Mouse (Mus musculus) stomach, embryonic 15.5 days (tissue): Measurements from ENCODE around the gene Rasal1. TPM values are rescaled to one million over a fixed set of nuclear protein-coding genes. Genes with fewer than 3 reads are reported as not detected.

Source experiments
- ATAC-seq: fragments of 200-750 bp; cut with Nextera tagmentation; 2 replicates; pipeline ENCODE4 v1.8.0; 2017; ENCODE audit warnings: low read depth, moderate number of reproducible peaks, moderate TSS enrichment; ENCODE audit not compliant: insufficient read depth, low FRiP score
- H3K27ac ChIP-seq: fragments of 300-500 bp; sonication (generic); 2 replicates; pipeline ENCODE4 v1.5.1; 2015; ENCODE audit warnings: mild to moderate bottlenecking, inconsistent platforms
- H3K27me3 ChIP-seq: fragments of 300-500 bp; sonication (generic); replicated peaks from 2 replicates; pipeline ENCODE4 v1.6.1; 2015; ENCODE audit warnings: inconsistent platforms
- H3K36me3 ChIP-seq: fragments of 300-500 bp; sonication (generic); 2 replicates; pipeline ENCODE4 v1.6.1; 2015; ENCODE audit warnings: inconsistent platforms
- H3K4me1 ChIP-seq: fragments of 300-500 bp; sonication (generic); 2 replicates; pipeline ENCODE4 v1.6.1; 2015; ENCODE audit warnings: inconsistent platforms
- H3K4me2 ChIP-seq: fragments of 300-500 bp; sonication (generic); 2 replicates; pipeline ENCODE4 v1.6.1; 2015; ENCODE audit warnings: mild to moderate bottlenecking, inconsistent platforms
- H3K4me3 ChIP-seq: fragments of 300-500 bp; sonication (generic); replicated peaks from 2 replicates; pipeline ENCODE4 v1.5.1; 2015; ENCODE audit warnings: inconsistent platforms
- H3K9ac ChIP-seq: fragments of 300-500 bp; sonication (generic); 2 replicates; pipeline ENCODE4 v1.6.1; 2015; ENCODE audit warnings: inconsistent platforms
- H3K9me3 ChIP-seq: fragments of 300-500 bp; sonication (generic); 2 replicates; pipeline ENCODE4 v1.6.1; 2016; ENCODE audit warnings: inconsistent platforms
- WGBS: fragments of 180-500 bp; shearing (Covaris S2); methylation state at CpG from one replicate; pipeline ENCODE4 v1.1.7; 2015; 5-methylcytosine and 5-hydroxymethylcytosine counted together
- polyA plus RNA-seq: library from polyadenylated mRNA; unstranded; fragments of >200 nt; fragmentation: Nextera tagmentation; extraction: Ambion mirVana; gene quantifications from 2 replicates; pipeline ENCODE4 v1.2.1, GENCODE M21; 2015

Gene Rasal1
- 0.34 and 0.54 TPM in 2 replicates for polyA plus RNA-seq

- Histone ChIP-seq H3K9me3 (no peaks in the 10 kb centered on the region), H3K36me3 (no peaks in the 10 kb centered on the region), H3K27me3 (peaks cover 36% of the 10 kb centered on the region), H3K9ac (no peak within 1 kb of the TSS), H3K4me2 (peak within 1 kb of the TSS; percentile 59), H3K27ac (no peak within 1 kb of the TSS), H3K4me1 (peaks cover 15% of the 10 kb centered on the region), H3K4me3 (peak within 1 kb of the TSS; percentile 32)
- 0 out of 2 replicates have a peak, but pooled peaks have one; percentile 54 for ATAC-seq
- WGBS: under 1% methylated on average over 50 of the region's 53 CpGs
Measured at GRCm38 (mm10) chr5:120648569-120649373, at the start of gene Rasal1. Rasal1 (plus strand) TSS chr5:120648812.

- Histone ChIP-seq H3K9me3 (no peaks in the 10 kb centered on the region), H3K4me1 (no peaks in the 10 kb centered on the region), H3K9ac (no peak overlapping the region), H3K4me3 (no peak overlapping the region), H3K4me2 (no peak overlapping the region), H3K27ac (no peak overlapping the region), H3K27me3 (no peaks in the 10 kb centered on the region), H3K36me3 (no peaks in the 10 kb centered on the region)
- ATAC-seq: peak; percentile 69; the same call in 1 of the 2 replicates
- 82% methylated on average over 6 of the region's 6 CpGs for WGBS
Measured at GRCm38 (mm10) chr5:120599625-120600024, 49.0 kb upstream of the Rasal1 start.

DNA sequence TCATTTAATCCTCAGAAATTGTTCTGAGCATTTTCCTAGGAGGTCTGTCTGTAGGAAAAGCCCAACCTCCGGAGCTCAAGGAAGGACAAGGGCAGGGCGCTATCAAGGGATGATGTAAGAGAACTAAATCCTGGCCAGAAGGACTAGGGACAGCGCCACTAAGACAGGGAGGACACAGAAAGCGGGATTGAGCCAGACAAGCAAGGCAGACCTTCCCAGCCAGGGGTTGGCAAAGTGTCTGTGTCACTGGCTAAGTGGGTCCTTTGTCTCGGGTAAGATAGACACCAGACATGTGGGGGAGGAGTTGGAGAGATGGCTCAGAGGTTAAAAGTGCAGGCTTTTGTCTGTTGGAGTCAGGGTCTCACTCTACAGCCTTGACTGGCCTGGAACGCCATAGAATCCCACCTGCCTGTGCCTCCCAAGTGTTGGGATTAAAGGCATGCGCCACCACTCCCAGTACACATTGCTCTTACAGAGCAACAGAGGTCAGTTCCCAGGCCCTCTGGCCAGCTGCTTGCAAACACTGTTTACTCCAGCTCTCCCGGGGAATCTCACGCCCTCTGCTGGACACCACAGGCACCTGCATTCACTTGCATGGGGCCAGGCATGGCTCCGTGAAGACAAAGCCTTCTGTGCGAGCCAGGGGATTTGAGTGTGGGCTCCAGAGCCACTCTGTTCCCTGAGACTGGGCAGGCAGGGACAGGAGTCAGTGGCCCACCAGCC, 47.5 kb upstream of the Rasal1 start:
- Histone ChIP-seq H3K4me3 (no peak overlapping the region), H3K9ac (no peak overlapping the region), H3K4me2 (no peak overlapping the region), H3K4me1 (peaks cover 4% of the 10 kb centered on the region; the same call in 1 of the 2 replicates), H3K9me3 (no peaks in the 10 kb centered on the region), H3K36me3 (no peaks in the 10 kb centered on the region), H3K27me3 (no peaks in the 10 kb centered on the region), H3K27ac (no peak overlapping the region)
- WGBS: 50% methylated on average over 11 of the region's 11 CpGs
- ATAC-seq: no peak

GRCm38 (mm10) chr5:120602210-120602609, 46.4 kb upstream of the Rasal1 start:
- Histone ChIP-seq H3K4me3 (no peak overlapping the region), H3K9me3 (no peaks in the 10 kb centered on the region), H3K9ac (no peak overlapping the region), H3K4me1 (peaks cover 4% of the 10 kb centered on the region; the same call in 1 of the 2 replicates), H3K27ac (no peak overlapping the region), H3K4me2 (no peak overlapping the region), H3K36me3 (no peaks in the 10 kb centered on the region), H3K27me3 (no peaks in the 10 kb centered on the region)
- 90% methylated on average over 12 of the region's 12 CpGs for WGBS
- ATAC-seq: no peak

DNA sequence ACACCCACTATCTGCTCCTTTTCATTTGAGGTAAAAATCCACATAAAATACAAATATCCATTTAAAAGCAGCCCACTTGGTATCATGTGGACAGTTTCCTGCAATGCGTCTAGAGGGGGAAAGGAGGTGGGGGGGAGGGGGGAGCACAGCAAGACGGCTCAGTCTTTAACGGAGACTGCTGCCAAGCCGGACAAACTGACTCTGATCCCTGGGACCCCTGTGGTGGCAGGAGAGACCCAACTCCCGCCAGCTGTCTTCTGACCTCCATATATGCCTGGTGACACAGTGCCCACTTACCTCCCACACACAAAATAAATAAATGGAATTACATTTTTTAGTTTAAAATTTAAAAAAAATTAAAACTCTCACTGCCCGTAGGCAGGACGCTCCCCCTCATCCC, 45.1 kb upstream of the Rasal1 start:
- Histone ChIP-seq H3K9me3 (no peaks in the 10 kb centered on the region), H3K27me3 (no peaks in the 10 kb centered on the region), H3K9ac (no peak overlapping the region), H3K4me3 (no peak overlapping the region), H3K4me2 (no peak overlapping the region), H3K36me3 (peaks cover 6% of the 10 kb centered on the region; the same call in 1 of the 2 replicates), H3K4me1 (peaks cover 4% of the 10 kb centered on the region; the same call in 1 of the 2 replicates), H3K27ac (no peak overlapping the region)
- WGBS: 75% methylated on average over 7 of the region's 7 CpGs
- ATAC-seq: no peak

DNA sequence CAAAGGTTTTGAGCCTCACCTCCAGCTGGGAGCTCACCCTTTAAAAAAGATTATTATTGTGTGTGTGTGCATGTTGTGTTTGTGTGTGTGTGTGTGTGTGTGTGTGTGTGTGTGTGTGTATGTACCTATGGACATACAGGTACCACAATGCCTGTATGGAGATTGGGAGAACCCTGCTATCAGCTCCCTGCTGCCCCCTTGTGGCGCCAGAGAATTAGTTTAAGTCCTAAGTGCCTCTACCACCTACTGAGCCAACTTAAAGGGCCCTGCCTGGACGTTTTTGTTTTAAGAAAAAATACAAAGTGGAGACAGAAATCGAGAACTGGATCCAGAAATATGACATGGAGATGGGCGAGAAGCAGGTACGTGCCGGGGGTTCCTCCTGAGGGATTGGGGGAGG, 43.8 kb upstream of the Rasal1 start:
- Histone ChIP-seq H3K4me2 (peak overlapping the region; percentile 71), H3K4me1 (peaks cover 4% of the 10 kb centered on the region; the same call in 1 of the 2 replicates), H3K4me3 (peak overlapping the region; percentile 35), H3K27ac (peak overlapping the region; percentile 11; the same call in 1 of the 2 replicates), H3K9me3 (no peaks in the 10 kb centered on the region), H3K9ac (no peak overlapping the region), H3K36me3 (peaks cover 10% of the 10 kb centered on the region; the same call in 1 of the 2 replicates), H3K27me3 (no peaks in the 10 kb centered on the region)
- WGBS: 1% methylated on average over 6 of the region's 6 CpGs
- ATAC-seq: no peak

- Histone ChIP-seq H3K27ac (peak overlapping the region; percentile 11; the same call in 1 of the 2 replicates), H3K4me2 (peak overlapping the region; percentile 71), H3K36me3 (peaks cover 10% of the 10 kb centered on the region; the same call in 1 of the 2 replicates), H3K4me3 (peak overlapping the region; percentile 35), H3K9ac (0 out of 2 replicates have a peak overlapping the region, but pooled peaks have one; percentile 4), H3K9me3 (no peaks in the 10 kb centered on the region), H3K4me1 (peaks cover 4% of the 10 kb centered on the region; the same call in 1 of the 2 replicates), H3K27me3 (no peaks in the 10 kb centered on the region)
- 0% methylated on average over 10 of the region's 10 CpGs for WGBS
- peak; percentile 26; the same call in 1 of the 2 replicates for ATAC-seq
Measured at GRCm38 (mm10) chr5:120605241-120605661, 43.4 kb upstream of the Rasal1 start.

DNA sequence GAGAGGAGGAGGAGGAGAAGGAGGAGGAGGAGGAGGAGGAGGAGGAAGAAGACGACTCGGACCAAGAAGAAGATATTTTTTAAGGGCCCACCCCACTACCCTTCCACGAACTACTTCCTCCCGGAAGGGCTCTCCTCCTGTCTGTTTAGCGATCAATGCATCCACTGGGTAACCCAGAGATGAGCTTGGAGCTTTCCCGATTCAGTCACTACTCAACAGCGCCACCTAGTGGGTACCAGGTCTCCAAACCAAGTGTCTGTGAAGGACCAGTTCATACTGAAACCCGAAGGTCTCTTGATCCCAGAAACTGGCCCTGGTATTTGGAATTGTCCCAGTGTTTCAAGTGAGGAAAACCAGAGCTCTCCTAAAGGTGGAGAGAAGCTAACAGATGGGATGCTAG, 42.9 kb upstream of the Rasal1 start:
- WGBS: under 1% methylated on average over 8 of the region's 8 CpGs
- no peaks in the 10 kb centered on the region for H3K27me3 ChIP-seq
- H3K4me2 ChIP-seq: peak overlapping the region; percentile 71
- peaks cover 10% of the 10 kb centered on the region; the same call in 1 of the 2 replicates for H3K36me3 ChIP-seq
- no peak overlapping the region for H3K27ac ChIP-seq
- ATAC-seq: peak; percentile 59; the same call in 1 of the 2 replicates
- H3K9me3 ChIP-seq: no peaks in the 10 kb centered on the region
- H3K9ac ChIP-seq: no peak overlapping the region
- peaks cover 4% of the 10 kb centered on the region; the same call in 1 of the 2 replicates for H3K4me1 ChIP-seq
- H3K4me3 ChIP-seq: peak overlapping the region; percentile 35

GRCm38 (mm10) chr5:120606590-120607200, 41.9 kb upstream of the Rasal1 start:
- no peak overlapping the region for H3K9ac ChIP-seq
- peaks cover 10% of the 10 kb centered on the region for H3K4me1 ChIP-seq
- H3K4me2 ChIP-seq: no peak overlapping the region
- no peak overlapping the region for H3K4me3 ChIP-seq
- no peaks in the 10 kb centered on the region for H3K27me3 ChIP-seq
- no peaks in the 10 kb centered on the region for H3K9me3 ChIP-seq
- ATAC-seq: no peak
- no peak overlapping the region for H3K27ac ChIP-seq
- H3K36me3 ChIP-seq: peaks cover 10% of the 10 kb centered on the region; the same call in 1 of the 2 replicates
- WGBS: 68% methylated on average over 25 of the region's 25 CpGs

DNA sequence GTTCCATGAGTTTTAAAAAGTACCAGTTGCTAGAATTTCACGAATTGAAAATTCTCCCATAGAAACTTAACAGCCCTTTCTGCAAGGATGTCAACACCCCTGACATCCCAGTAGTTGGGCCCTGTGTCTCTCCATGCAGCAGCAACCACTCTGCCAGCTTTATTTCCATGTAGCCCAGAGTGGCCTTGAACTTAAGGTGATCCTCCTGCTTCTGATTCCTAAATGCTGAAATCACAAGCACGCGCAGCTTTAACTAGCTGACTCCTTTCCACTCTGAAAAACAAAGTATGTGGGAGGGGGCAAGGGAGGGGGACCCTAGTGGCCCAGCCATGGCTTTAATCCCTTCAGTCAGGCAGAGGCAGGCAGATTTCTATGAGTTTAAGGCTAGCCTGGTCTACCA, 41.3 kb upstream of the Rasal1 start:
- Histone ChIP-seq H3K27ac (no peak overlapping the region), H3K4me3 (no peak overlapping the region), H3K9ac (no peak overlapping the region), H3K4me1 (peaks cover 11% of the 10 kb centered on the region), H3K27me3 (no peaks in the 10 kb centered on the region), H3K4me2 (no peak overlapping the region), H3K9me3 (no peaks in the 10 kb centered on the region), H3K36me3 (peaks cover 10% of the 10 kb centered on the region; the same call in 1 of the 2 replicates)
- no peak for ATAC-seq
- 73% methylated on average over 3 of the region's 3 CpGs for WGBS

DNA sequence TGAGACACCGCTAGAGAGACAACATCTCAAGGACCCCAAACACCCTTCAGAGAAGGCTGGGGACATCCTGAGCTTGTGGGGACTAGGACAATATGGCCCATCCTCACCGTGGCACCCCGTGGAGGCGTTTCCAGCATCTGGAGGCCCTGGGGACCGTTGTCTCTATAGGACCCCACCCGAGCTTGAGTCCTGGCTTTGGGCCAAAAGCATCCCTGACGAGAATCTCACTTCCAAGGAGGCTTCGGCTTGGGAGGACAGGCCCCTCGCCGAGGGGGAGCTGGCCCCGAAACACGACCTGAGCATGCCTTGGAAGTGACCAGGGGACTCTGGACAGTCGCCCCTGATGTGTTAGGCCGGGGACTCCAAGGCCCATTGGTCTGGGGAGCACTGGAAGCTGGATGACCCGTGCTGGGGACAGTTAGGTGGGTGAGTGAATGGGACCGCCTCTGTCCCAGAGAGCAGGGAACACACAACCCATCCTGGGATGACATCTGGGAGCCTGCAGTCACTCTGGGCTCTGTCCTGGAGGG, 39.3 kb upstream of the Rasal1 start:
- ATAC-seq: no peak
- Histone ChIP-seq H3K4me2 (no peak overlapping the region), H3K9ac (no peak overlapping the region), H3K4me3 (no peak overlapping the region), H3K27ac (no peak overlapping the region), H3K27me3 (no peaks in the 10 kb centered on the region), H3K36me3 (peaks cover 10% of the 10 kb centered on the region; the same call in 1 of the 2 replicates), H3K4me1 (peaks cover 14% of the 10 kb centered on the region), H3K9me3 (no peaks in the 10 kb centered on the region)
- 83% methylated on average over 16 of the region's 16 CpGs for WGBS
